Mouse (Mus musculus) right cerebral cortex, postnatal 14 days (tissue): ENCODE measurements around the gene Hook2.
A peak's percentile ranks its signal among the peaks of the same experiment; 100 is the strongest.

Experiments used
- DNase-seq: peaks from one replicate; pipeline ENCODE4 v3.0.0; 2022

The Hook2 gene

DNA sequence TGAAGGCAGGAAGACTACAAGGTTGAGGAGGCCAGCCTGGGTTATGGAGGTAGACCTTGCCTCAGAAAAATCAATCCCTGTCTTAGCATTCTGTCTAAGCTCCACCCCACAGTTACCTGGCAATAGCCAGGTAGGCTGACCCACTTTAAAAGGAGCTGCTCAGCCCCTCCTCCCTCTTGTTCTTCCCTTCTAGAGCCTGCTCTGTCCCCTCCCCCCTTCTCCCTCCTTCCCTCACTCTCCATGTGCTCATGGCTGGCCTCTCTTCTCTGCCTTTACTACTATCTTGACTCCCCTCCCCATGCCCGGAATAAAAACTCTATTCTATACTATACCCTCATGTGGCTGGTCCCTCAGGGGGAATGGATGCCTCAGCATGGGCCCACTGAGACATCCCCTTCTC, 43.5 kb downstream of the Hook2 start:
- no peak for DNase-seq

DNA sequence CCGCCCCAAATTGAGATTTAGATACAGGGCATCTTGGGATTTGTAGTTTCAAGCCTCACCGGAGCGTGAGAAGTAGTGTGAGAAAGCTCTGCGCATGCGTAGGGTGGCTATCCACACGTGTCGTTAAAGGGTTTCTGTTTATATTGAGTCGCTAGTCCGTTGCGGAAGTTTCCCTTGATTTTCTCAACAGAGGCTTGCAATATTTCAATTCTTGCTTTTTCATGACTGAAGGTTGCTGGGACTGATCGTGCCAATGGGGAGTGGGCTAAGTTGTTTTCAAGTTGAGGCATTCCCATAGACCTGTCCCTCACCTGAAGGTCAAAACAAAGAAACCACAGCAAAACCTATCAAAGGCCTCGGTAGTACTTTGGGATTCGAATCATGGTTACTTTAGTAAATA, 44.4 kb downstream of the Hook2 start:
- peak; percentile 80 for DNase-seq

- DNase-seq: no peak
Observed at GRCm38 (mm10) chr8:85035165-85035727, 44.8 kb downstream of the Hook2 start.

DNA sequence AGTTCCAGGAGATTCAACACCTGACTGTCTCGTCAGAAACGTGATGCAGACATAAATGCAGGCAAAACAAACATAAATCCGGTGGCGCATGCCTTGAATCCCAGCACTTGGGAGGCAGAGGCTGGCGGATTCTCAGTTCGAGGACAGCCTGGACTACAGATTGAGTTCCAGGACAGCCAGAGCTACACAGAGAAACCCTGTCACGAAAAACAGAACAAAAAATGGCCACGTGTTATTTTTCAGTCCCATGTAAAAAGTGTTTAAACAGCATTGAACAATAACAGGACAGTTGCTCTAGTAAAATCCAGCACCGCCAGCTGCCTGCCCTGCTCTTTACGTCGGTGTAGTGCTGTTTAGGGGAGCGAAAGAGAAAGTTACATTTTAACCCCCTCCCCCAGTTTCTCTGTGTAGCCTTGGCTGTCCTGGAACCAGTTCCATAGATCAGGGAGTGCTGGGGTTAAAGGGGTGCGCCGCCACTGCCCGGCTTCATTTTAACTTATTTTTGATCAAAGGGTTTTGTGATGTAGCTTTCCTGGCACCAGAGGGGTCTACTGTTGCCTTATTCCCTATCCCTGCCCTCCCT, 45.4 kb downstream of the Hook2 start:
- no peak for DNase-seq

DNA sequence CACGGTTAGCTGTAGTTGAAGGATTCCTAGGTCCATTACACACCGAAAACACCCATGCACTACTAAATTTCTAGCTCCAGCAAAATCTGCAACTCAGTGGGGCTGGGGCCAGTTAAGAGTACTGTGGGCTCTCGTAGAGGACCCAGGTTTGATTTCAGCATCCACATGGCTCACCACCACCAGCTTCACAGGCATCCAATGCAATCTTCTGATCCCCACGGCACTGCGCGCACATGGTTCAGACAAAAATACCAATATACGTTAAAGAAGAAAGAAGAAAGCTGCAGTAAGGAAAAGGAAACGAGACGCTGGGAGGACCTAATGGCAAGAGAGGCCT, 45.9 kb downstream of the Hook2 start:
- DNase-seq: no peak

DNA sequence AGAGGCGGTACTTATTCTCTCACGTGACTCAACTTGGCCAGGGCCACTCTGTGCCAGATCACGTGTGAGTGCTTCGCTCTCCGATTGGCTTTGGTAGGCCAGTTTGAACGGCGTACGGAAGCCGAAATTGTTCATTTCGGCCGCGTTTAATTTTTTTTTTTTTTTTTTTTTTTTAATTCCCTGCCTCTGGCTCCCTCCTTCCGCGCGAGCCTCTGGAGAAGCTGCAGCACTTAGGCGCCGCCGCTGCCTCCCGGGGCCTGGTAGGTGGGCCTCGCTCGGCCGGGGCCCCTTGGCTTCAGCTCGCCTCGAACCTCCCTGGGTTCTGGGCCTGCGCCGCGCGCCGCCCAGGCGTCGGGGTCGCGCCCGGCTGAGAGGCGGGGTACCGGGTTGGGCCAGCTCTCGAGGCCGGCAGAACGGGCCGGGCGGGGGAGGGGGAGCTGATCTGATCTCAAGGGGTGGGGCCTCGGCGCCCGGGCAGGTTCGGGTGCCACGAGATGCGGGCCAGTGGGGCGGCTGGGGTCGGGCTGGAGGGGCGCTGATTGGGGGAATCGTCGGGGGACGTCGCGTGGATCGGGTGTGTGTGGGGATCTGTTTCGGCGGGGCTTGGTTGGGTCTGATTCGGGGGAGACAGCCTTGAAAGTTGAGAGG, 46.4 kb downstream of the Hook2 start, which contains the start of gene Tnpo2:
Tnpo2 (plus strand) TSS at position 198 of the 648 bp plus-strand sequence.
- DNase-seq: peak; percentile 85

DNA sequence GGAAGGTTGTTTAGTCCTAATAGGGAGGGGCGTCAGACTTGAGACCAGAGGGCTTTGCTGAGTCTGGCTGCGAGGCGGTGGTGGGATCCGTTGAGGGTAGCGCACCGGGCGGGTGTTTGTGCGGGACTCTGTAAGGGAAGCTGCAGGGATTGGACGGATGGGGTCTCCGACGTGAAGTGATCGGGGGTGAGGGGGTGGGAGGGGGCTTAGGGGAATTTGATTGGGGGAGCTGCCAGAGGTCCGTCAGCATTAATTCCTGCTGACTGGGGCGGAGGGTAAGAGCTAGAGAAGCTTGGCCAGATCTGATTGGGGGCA, 46.9 kb downstream of the Hook2 start:
- peak; percentile 57 for DNase-seq

DNA sequence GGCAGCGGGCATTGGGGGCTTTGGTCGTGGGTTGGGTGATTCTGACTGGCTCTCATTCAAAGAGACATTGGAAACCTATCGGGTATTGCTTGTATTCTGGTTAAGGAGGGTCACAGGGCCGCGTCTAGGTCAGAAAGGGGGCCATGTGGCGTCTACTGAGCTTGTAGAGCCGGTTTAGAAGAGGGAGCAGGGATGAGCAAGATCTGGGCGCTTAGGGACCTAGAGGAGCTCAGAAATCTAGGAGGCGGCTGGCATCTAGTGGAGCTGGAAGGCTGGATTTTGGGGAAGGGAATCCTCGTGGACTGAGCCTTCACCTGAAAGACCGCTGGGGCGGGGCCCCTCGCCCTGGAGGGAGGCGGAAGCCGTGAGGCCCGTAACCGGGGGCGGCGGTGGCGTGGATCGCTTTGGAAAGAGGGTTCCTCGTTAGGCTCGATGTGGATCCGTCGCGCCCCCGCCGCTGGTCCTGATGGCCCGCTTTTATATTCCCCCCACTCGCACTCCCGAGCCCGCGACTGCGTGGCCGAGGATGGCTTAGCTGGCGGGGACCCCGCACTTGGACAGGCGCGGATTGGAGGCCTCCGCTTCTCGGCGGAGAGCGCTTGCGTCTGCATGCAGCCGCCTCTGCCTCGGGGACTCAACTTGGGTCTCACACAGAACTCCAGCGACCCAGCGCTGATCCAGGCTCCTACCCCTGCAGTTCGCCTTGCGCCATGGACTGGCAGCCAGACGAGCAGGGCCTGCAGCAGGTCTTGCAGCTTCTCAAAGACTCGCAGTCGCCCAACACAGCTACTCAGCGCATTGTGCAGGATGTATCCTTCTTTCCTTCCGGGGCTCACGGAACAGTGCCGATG, 47.5 kb downstream of the Hook2 start:
- peak; percentile 57 for DNase-seq

DNA sequence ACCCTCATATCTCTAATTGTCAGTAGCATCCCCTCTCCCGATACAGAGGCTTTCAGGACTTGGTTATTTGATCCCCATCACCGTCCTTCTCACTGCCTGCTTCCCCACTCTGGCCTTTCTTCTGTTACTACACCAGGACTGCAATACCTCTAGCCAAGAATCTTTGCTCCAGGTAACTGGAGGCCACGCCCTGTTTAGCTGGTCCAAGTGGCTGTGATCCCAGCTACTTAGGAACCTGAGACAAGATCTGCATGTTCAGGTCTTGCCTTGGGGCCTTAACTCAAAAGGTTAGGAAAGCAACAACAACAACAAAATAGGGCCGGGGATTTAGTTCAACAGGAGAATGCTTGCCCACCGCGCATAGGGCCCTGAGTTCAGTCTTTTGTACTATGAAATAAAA, 53.2 kb downstream of the Hook2 start:
- DNase-seq: no peak
